Mouse (Mus musculus): ENCODE data around the gene Chn1.

The Chn1 gene

DNA sequence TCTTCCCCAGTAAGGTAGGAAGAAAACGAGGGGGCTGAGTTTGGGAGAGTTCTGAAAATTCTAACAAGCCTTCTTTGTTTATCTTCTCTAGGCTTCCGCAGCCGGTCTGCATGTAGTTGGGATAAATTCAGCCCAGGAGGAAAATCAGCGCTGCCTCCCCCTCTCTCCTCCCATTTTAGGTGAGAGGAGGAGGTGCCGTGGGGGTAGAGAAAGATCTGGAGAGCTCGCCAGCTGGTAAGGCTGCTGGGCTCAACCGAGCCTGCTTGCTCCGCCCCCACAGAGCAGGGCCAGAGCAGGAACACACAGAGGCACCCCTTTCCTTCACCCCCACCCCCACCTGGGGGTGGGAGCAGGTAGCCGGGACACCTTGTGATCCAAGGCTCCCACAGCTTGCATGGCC, 178.4 kb downstream of the Chn1 start:
- no peak for DNase-seq (ENCODE audit: extremely low read depth, low read depth, low spot score)

DNA sequence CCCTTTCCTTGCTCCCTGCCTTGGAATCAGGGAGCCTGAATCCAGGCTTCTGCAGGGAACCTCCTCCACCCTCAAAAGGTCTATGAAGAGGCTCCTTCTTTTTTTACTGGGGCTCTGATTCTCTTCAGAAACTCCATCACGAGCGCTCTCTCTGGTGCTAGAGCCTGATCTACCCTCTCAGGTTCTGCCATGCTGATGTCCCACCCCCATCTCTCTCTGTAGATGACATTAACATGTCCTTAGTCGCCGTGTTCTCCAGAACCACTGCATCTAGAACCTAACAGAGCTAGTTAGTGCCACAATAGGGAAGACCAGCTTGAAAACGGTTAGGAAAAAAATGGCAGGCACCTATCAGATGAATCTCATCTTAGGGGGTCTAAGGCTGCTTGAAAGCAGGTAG, 178.8 kb downstream of the Chn1 start:
- no peak for DNase-seq (ENCODE audit: extremely low read depth, low read depth, low spot score)

DNA sequence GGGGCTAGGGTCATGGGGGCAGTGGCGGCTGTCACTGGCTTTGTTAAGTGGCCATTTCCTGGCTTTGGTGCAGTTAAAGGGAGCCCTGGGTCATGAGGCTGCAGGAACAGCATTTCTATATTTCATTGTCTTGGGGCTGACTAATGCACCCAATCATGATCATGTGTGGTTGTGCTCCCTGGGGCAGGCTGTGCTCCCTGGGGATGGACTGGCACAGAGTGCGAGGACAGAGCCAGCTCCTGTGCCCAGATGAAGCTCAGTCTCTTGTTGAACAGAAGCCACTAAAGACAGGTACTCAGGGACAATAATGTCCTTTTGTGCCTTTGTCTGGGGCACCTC, 182.1 kb downstream of the Chn1 start:
- DNase-seq (ENCODE audit: extremely low read depth, low read depth, low spot score): no peak

DNA sequence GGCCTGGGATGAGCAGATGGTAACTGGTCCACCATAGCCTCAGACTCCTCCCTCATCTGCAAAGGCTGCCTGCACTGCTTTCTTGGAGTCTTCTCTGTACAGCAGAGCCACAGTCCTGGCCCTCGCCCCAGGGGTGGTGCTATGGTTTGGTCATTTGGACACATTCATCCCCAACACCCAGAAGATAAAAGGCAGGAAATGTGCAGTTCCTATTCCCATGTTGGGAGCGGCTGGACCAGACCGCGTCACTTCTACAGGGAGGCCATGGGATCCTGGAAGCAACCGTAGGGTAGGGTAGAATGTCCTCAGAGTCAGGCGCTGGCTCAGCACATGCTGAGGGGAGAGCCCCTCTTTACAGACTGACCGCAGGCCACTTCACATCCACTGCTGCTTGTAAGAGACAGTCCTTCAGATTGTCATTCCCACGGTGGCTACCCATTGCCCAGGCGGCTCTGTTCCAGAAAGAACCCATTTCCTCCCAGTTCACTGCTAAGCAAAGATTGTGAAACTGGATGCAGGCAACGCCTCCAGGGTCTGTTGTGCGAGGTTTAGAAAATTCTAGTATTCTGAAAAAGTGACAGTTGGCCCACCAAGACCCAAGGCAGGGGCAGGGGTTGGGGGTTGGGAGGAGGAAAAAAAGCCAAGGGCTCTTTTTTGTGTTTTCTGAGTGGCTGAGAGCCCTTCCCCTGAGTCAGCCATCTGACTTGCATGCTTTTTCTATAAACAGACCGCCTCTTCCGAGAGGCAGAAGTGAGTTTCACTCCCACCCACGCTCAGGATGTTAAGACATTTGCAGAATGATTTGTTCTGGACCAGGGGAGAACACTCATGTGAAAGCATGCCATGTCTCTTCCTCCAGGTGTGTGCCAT, 182.7 kb downstream of the Chn1 start:
- DNase-seq (ENCODE audit: extremely low read depth, low read depth, low spot score): no peak

GRCm38 (mm10) chr2:73591246-73591645, 183.9 kb downstream of the Chn1 start:
- DNase-seq (ENCODE audit: extremely low read depth, low read depth, low spot score): no peak

DNA sequence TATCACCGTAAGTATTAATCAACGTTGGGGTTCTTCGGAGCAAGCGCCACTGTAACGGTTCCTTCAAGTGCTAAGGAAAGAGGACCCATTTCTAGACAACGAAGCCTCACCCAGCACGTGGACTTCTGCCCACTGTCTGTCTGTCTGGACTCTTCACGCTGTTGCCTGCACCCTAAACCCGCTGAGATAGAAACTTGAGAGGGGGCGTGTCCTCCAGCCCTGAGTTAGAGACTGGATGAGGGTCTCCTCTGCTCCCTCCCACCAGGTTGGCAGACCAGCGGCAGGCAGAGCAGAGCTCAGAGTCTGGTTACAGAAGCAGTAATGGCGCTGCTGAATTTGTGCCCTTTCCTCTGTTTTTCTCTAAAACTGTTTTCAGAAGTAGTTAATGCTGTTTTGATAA, 185.0 kb downstream of the Chn1 start:
- no peak for DNase-seq (ENCODE audit: extremely low read depth, low read depth, low spot score)

DNA sequence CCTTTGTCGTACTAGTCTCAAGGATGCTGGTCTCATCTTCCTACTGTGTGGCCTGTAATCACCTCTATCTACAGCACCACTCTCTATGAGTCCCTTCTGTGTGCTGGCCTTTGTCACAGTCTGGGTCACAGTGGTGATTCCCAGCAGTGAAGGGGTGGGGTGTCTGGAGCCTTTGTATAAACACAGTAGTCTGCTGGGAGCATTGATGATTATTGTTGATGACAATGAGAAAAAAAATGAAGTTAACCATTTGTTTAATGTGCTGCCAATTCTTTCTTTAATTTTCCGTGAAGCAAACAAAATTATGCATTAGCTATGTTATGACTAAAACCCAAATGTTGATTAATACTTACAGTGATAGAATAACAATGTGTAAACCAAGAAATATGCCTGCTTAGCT, 186.2 kb downstream of the Chn1 start:
- no peak for DNase-seq (ENCODE audit: extremely low read depth, low read depth, low spot score)

GRCm38 (mm10) chr2:73587109-73587506, 188.0 kb downstream of the Chn1 start:
- no peak for DNase-seq (ENCODE audit: extremely low read depth, low read depth, low spot score)

GRCm38 (mm10) chr2:73586392-73587108, 188.6 kb downstream of the Chn1 start:
- DNase-seq (ENCODE audit: extremely low read depth, low read depth, low spot score): no peak

- no peak for DNase-seq (ENCODE audit: extremely low read depth, low read depth, low spot score)
These were observed 189.8 kb downstream of the Chn1 start for GRCm38 (mm10) chr2:73585347-73585831.

- no peak for DNase-seq (ENCODE audit: extremely low read depth, low read depth, low spot score)
These were observed 190.3 kb downstream of the Chn1 start for GRCm38 (mm10) chr2:73584645-73585346.

DNA sequence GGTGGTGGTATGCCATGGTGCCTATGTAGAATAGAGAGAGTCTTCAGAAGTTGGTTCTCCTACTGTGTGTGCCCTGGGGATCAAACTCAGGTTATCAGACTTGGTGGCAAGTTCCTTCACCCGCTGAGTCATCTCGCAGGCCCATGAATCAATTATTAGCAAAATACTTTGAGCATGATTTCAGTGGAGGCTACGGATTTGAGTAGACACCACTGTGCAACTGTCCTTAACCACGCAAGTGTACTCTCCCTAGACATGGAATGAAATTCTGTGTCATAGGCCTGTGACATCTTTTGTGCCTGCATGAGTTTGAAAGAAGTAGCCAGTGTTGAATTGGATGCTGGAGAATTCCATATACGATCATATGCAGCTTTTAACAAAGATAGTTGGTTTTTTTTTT, 194.4 kb downstream of the Chn1 start:
- DNase-seq (ENCODE audit: extremely low read depth, low read depth, low spot score): no peak

- no peak for DNase-seq (ENCODE audit: extremely low read depth, low read depth, low spot score)
These were observed 195.0 kb downstream of the Chn1 start, which contains the start of gene Chrna1 for GRCm38 (mm10) chr2:73580166-73580565. Gene Chrna1, minus strand, starts transcription at chr2:73580338.

DNA sequence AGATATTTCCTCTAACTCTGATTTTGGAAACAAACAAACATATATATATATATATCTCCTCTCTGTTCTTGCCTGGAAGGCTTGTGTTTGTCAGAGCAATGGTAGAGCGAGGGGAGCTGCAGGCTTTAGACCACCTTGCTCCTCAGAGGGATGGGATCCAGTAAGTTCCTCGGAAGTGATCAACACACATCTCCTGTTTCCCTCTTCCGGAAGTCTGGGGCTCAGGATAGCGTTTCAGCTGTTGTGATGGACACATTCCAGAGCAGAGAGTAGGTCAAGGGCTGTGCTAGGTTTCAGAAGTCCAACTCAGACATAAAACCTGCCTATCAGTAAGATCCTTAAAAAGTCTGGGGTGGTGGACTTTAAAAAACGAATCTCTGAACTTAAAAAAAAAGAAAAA, 196.0 kb downstream of the Chn1 start:
- DNase-seq (ENCODE audit: extremely low read depth, low read depth, low spot score): no peak

DNA sequence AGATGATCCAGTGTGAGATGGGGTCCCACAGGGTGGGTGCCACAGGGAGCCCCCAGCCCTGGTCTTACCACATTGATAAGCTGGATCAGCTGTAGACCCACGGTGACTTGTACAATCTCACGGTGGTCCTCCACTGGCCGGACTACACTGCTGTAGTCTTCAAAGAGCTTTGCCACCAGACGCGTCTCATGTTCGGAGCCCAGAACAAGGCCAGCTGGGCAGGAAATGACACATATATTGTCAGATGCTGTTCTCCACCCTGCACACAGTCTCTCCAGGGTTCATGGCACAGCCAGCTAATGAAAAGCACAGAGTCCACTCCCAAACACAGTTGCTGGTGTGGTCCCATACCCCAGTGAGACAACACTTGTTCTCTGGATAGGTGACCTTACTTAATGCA, 200.7 kb downstream of the Chn1 start:
- no peak for DNase-seq (ENCODE audit: extremely low read depth, low read depth, low spot score)

DNA sequence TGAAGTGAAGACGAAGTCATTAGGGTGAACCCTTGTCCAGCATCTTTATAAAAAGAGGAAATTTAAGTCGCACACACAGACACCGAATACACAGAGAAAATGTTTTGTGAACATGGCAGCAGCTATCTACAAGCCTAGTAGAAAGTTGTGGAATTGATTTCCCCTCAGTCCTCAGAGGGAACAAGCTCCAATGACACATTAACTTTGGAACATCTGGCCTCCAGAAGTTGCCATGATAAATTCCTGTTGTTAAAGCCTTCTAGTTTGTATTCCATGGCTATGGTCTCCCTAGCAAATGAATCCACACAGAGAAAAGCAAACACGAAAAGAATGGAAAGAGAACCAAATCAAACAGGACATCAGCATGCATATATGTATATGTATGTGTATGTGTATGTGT, 201.6 kb downstream of the Chn1 start:
- DNase-seq (ENCODE audit: extremely low read depth, low read depth, low spot score): no peak

GRCm38 (mm10) chr2:73572539-73573372, 202.4 kb downstream of the Chn1 start:
- DNase-seq (ENCODE audit: extremely low read depth, low read depth, low spot score): no peak

DNA sequence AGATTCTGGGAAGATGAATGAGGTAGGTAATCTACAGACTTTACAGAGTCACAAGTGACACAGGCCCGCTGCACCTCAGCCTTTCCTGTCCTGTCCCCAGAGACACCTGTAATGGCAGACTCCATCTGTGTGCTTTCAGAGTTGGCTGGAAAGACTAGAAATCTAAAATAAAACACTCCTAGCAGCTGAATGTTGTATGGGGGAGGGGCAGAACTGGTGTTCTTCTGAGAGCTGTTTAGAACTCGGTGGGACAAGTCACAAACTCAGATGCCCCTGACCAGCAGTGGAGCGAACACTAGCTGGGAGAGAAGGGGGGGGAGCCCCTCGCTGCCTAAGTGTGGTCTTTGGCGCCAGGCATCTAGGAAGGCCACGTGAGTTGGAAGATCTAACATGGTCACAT, 203.2 kb downstream of the Chn1 start:
- no peak for DNase-seq (ENCODE audit: extremely low read depth, low read depth, low spot score)

DNA sequence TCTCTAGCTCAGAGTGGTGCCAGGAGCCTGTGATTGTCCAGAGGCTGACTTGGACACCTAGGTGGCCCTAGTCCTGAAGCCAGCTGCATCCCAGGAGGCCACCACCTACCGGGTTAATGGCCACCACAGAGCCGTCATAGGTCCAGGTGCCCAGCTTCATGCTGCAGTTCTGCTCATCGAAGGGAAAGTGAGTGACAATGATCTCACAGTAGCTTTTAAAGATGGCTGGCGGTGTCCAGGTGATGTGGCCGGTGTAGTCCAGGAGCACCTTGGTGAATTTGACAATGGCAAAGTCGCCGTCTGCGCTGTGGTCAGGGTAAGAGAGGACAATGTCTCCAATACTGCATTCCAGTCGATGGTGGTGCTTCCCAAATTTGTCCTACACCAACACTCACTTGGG, 203.8 kb downstream of the Chn1 start:
- DNase-seq (ENCODE audit: extremely low read depth, low read depth, low spot score): no peak

- no peak for DNase-seq (ENCODE audit: extremely low read depth, low read depth, low spot score)
These were observed 208.0 kb downstream of the Chn1 start for GRCm38 (mm10) chr2:73566989-73567605.

Data from fat pad, adult 2 months (tissue).